Mouse (Mus musculus) intestine, postnatal 0 days (tissue): ENCODE measurements at regions not wholly inside any gene's neighbourhood (a gene's known extent, or its start where the extent isn't known, plus 50 kb on each side); places are given as distances from the start of the nearest gene placed in this dataset.

Source experiments
- ATAC-seq: fragments of 200-750 bp; cut with Nextera tagmentation; 2 replicates; pipeline ENCODE4 v1.8.0; 2017; ENCODE audit warnings: mild to moderate bottlenecking, moderate TSS enrichment, moderate library complexity
- H3K27ac ChIP-seq: fragments of 300-500 bp; sonication (generic); 2 replicates; pipeline ENCODE4 v1.5.1; 2014; ENCODE audit warnings: mild to moderate bottlenecking, low read depth, low read length, moderate library complexity
- H3K27me3 ChIP-seq: fragments of 300-500 bp; sonication (generic); replicated peaks from 2 replicates; pipeline ENCODE4 v1.6.1; 2014; ENCODE audit warnings: low read length, mixed read lengths; ENCODE audit not compliant: control insufficient read depth, insufficient read depth
- H3K36me3 ChIP-seq: fragments of 300-500 bp; sonication (generic); 2 replicates; pipeline ENCODE4 v1.6.1; 2014; ENCODE audit warnings: mild to moderate bottlenecking, moderate library complexity; ENCODE audit not compliant: control insufficient read depth, insufficient read depth
- H3K4me1 ChIP-seq: fragments of 300-500 bp; sonication (generic); replicated peaks from 2 replicates; pipeline ENCODE4 v1.6.1; 2014; ENCODE audit warnings: antibody characterized with exemption, low read length, mixed read lengths; ENCODE audit not compliant: control insufficient read depth, insufficient read depth
- H3K4me2 ChIP-seq: fragments of 300-500 bp; sonication (generic); replicated peaks from 2 replicates; pipeline ENCODE4 v1.6.1; 2014; ENCODE audit warnings: low read depth, mild to moderate bottlenecking, moderate library complexity
- H3K4me3 ChIP-seq: fragments of 300-500 bp; sonication (generic); 2 replicates; pipeline ENCODE4 v1.5.1; 2014; ENCODE audit warnings: low read depth, low read length
- H3K9ac ChIP-seq: fragments of 300-500 bp; sonication (generic); 2 replicates; pipeline ENCODE4 v1.6.1; 2014; ENCODE audit warnings: mild to moderate bottlenecking, low read depth, low read length
- H3K9me3 ChIP-seq: fragments of 300-500 bp; sonication (generic); 2 replicates; pipeline ENCODE4 v1.6.1; 2016; ENCODE audit warnings: mixed run types; ENCODE audit not compliant: control insufficient read depth
- CTCF ChIP-seq: sonication (generic); IDR thresholded peaks from 2 replicates; pipeline ENCODE4 v1.5.1; 2016; ENCODE audit warnings: low read depth, mild to moderate bottlenecking, control low read depth, antibody characterized with exemption, moderate library complexity
- WGBS: fragments of 180-500 bp; shearing (Covaris S2); extraction: QIAGEN DNeasy Blood & Tissue Kit; methylation state at CpG from one replicate; pipeline ENCODE4 v1.1.7; 2014; 5-methylcytosine and 5-hydroxymethylcytosine counted together

GRCm38 (mm10) chr10:66739017-66739416 is 356.9 kb upstream of the Jmjd1c start:
- Histone ChIP-seq H3K9me3 (no peaks in the 10 kb centered on the region), H3K27ac (no peak overlapping the region), H3K4me1 (no peaks in the 10 kb centered on the region), H3K9ac (no peak overlapping the region), H3K4me3 (no peak overlapping the region), H3K36me3 (no peaks in the 10 kb centered on the region), H3K27me3 (no peaks in the 10 kb centered on the region), H3K4me2 (no peak overlapping the region)
- TF ChIP-seq CTCF = no peak
- WGBS = 72% methylated on average over 6 of the region's 7 CpGs
- ATAC-seq = no peak

GRCm38 (mm10) chr10:66741819-66742218 is 354.1 kb upstream of the Jmjd1c start:
- Histone ChIP-seq H3K9ac (no peak overlapping the region), H3K4me1 (no peaks in the 10 kb centered on the region), H3K27me3 (no peaks in the 10 kb centered on the region), H3K27ac (no peak overlapping the region), H3K36me3 (no peaks in the 10 kb centered on the region), H3K4me2 (no peak overlapping the region), H3K4me3 (no peak overlapping the region), H3K9me3 (no peaks in the 10 kb centered on the region)
- 60% methylated on average over 3 of the region's 3 CpGs for WGBS
- peak; percentile 58 for TF ChIP-seq CTCF
- no peak for ATAC-seq

GRCm38 (mm10) chr10:66743254-66743653 is 352.7 kb upstream of the Jmjd1c start:
- H3K27ac ChIP-seq = no peak overlapping the region
- no peaks in the 10 kb centered on the region for H3K9me3 ChIP-seq
- ATAC-seq = no peak
- 88% methylated on average over 6 of the region's 6 CpGs for WGBS
- H3K36me3 ChIP-seq = no peaks in the 10 kb centered on the region
- TF ChIP-seq CTCF = no peak
- no peak overlapping the region for H3K4me3 ChIP-seq
- H3K4me1 ChIP-seq = no peaks in the 10 kb centered on the region
- 0 out of 2 replicates have a peak overlapping the region, but pooled peaks have one; percentile 3 for H3K4me2 ChIP-seq
- no peaks in the 10 kb centered on the region for H3K27me3 ChIP-seq
- no peak overlapping the region for H3K9ac ChIP-seq

- Histone ChIP-seq H3K9me3 (no peaks in the 10 kb centered on the region), H3K4me2 (no peak overlapping the region), H3K27me3 (no peaks in the 10 kb centered on the region), H3K36me3 (no peaks in the 10 kb centered on the region), H3K4me1 (no peaks in the 10 kb centered on the region), H3K4me3 (no peak overlapping the region), H3K9ac (no peak overlapping the region), H3K27ac (no peak overlapping the region)
- no peak for ATAC-seq
- no peak for TF ChIP-seq CTCF
- WGBS = 93% methylated on average over 10 of the region's 10 CpGs
Measured at GRCm38 (mm10) chr10:66745871-66746270, 350.1 kb upstream of the Jmjd1c start.

- ATAC-seq = no peak
- no peak for TF ChIP-seq CTCF
Measured at GRCm38 (mm10) chr10:66752237-66752810, 343.6 kb upstream of the Jmjd1c start.

GRCm38 (mm10) chr10:66756866-66757265 is 339.1 kb upstream of the Jmjd1c start:
- Histone ChIP-seq H3K9ac (no peak overlapping the region), H3K4me1 (no peaks in the 10 kb centered on the region), H3K36me3 (no peaks in the 10 kb centered on the region), H3K4me3 (no peak overlapping the region), H3K4me2 (no peak overlapping the region), H3K9me3 (no peaks in the 10 kb centered on the region), H3K27me3 (no peaks in the 10 kb centered on the region), H3K27ac (no peak overlapping the region)
- TF ChIP-seq CTCF = no peak
- no peak for ATAC-seq
- WGBS = 80% methylated on average over 4 of the region's 4 CpGs

More at GRCm38 (mm10) chr10:66752237-66752810, 343.6 kb upstream of the Jmjd1c start:
- Histone ChIP-seq H3K4me3 (no peak overlapping the region), H3K9me3 (no peaks in the 10 kb centered on the region), H3K4me1 (no peaks in the 10 kb centered on the region), H3K27ac (no peak overlapping the region), H3K9ac (no peak overlapping the region), H3K36me3 (no peaks in the 10 kb centered on the region), H3K4me2 (no peak overlapping the region), H3K27me3 (no peaks in the 10 kb centered on the region)
- WGBS = 73% methylated on average over 7 of the region's 7 CpGs
